Mouse (Mus musculus) testis, postnatal 14 days (tissue): ENCODE results near the gene Dhx58.

Experiments
- DNase-seq: peaks from one replicate; pipeline ENCODE4 v3.0.0; 2021; ENCODE audit warnings: low spot score

The Dhx58 gene

GRCm38 (mm10) chr11:100721776-100722492 is 17.9 kb upstream of the Dhx58 start:
- DNase-seq: no peak

- DNase-seq: no peak
Observed at GRCm38 (mm10) chr11:100721254-100721653, 17.2 kb upstream of the Dhx58 start.

GRCm38 (mm10) chr11:100720345-100720744 is 16.3 kb upstream of the Dhx58 start:
- DNase-seq: no peak

- DNase-seq: no peak
Observed at GRCm38 (mm10) chr11:100719893-100720292, 15.8 kb upstream of the Dhx58 start.

DNA sequence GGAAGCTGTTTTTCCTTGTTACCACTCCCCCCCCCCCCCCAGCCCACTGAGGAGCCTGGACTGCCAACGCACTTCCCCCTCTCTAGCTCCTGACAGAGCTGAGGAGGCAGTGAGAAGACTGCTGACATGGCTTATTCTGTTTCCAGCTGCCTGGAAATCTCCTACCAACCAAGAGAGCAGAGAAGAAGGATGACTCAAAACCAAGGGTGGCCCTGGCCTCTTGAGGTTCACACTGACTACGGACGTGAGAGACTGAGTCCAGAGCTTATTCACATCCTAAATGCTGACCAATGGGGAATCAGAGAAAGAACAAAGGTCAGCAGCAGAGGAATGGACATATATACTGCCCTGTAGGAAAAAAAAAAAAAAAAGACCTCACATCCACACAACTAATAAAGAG is 15.2 kb upstream of the Dhx58 start:
- no peak for DNase-seq

DNA sequence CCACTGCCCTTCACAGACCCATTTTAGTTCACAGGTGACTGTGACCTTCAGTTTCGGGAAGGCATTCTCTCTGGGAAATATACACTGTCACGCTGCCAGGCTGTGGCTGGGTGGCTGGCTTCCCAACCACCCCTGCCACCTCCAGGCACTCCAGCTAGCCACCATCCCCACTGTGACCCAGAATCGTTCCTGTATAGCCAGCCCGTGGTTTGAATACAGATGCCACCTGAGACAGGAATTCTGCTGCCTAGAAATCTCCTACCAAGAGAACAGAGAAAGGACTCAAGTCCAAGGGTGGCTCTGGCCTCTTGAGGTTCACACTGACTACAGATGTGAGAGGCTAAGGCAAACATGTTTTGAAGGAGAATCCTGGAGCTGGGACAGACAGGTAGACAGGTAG is 14.8 kb upstream of the Dhx58 start:
- DNase-seq: no peak

DNA sequence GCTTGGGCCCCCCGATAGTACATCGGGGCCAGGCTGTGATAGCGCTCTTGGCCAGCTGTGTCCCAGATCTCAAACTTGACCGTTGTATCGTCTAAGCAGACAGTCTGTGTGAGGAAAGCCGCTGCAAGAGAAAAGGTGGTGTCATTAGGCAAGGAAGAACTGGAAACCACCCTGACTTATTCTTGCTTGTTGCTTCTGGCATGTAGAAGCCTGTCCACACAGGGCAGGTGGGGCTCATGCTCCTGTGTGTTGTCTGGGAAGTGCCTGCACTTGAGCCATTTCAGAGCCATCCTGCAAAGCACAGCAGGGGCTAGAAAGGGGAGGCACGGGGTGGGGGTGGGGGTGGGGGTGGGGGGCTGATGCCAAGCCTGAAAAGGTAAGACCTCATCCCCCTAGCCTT is 14.4 kb upstream of the Dhx58 start:
- DNase-seq: no peak

DNA sequence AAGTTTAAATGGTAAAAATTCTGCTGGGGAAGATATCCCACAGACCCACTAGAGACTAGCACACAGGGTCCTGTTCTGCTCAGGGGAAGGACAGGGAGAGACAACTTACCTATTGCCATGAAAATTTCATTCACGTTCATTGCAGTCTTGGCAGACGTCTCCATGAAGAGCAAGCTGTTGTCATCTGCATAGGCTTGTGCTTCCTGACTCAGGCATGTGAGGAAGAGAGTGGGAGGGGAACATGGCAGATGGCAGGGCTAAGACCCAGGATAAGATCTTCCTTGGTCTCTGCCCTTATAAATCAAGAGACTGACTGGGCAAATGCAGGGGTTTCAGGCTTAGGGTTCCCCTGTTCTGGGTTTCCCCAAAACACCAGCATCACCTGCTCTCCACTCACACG is 12.6 kb upstream of the Dhx58 start:
- DNase-seq: no peak

GRCm38 (mm10) chr11:100714948-100715347 is 10.9 kb upstream of the Dhx58 start:
- no peak for DNase-seq

DNA sequence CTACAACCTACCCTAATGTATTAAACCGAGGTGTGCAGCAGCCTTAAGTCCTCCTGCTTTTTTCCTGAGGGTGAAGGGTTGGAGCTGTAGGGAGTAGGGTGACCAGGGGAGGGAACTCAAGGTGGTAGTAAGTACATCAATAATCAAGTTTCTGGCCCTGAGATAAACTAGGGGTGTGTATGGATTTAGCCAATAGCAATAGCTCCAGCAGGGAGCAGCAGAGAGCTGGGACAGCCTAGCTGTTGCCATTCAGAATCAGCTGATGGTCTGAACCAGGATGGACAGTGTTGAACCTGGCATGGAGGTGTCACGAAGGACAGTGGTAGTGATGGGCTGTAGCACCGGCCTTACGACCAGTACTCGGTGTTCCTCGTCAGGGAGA is 10.5 kb upstream of the Dhx58 start:
- no peak for DNase-seq

GRCm38 (mm10) chr11:100713735-100714533 is 9.9 kb upstream of the Dhx58 start, which contains the start of gene Hspb9:
Hspb9 (plus strand) TSS chr11:100713850.
- peak; percentile 66 for DNase-seq

GRCm38 (mm10) chr11:100713174-100713573 is 9.1 kb upstream of the Dhx58 start:
- DNase-seq: no peak

DNA sequence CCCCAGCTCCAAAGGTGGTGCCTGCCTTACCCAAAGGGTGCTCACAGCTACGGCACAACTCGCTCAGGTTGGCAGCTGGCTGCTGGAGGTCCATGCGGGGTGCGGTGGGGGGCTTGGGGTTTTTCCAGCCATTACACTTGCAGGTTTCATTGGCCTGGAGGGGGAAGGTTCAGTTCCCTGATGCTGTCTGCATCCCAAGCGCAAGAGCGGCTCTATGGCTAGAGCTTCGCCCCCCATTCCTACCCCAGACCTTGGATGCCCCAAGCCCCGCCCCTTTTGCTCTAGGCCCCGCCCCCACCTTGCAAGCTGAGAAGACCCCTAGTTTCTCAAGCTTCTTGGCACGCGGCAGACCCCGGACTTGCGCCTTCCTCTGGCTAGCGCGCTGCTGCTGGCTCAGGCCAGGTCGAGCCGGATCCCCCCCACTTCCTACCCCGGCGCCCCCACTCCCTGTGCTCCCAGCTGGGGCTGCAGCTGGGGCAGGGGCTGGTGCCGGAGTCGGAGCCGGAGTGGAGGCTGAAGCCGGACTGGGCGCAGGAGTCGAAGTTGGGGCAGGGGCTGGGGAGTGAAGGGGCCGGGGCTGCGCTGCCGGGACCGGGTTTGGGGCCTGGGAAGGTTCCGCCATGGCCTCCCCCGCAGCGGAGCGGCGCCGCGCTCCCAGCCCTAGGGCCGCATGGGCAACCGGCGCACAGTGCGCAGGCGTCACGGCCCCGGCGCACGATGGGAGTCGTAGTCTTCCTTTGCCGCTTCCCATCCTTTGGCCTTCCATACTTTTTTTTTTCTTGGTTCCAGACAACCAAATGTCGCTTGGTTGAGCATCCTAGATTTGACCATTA is 7.9 kb upstream of the Dhx58 start, which contains the start of gene Kat2a:
Gene Kat2a, minus strand, starts transcription at position 683 of the 833 bp plus-strand sequence.
- DNase-seq: peak; percentile 88

GRCm38 (mm10) chr11:100710977-100711376 is 6.9 kb upstream of the Dhx58 start:
- DNase-seq: no peak

- DNase-seq: no peak
Observed at GRCm38 (mm10) chr11:100710528-100710927, 6.5 kb upstream of the Dhx58 start.

DNA sequence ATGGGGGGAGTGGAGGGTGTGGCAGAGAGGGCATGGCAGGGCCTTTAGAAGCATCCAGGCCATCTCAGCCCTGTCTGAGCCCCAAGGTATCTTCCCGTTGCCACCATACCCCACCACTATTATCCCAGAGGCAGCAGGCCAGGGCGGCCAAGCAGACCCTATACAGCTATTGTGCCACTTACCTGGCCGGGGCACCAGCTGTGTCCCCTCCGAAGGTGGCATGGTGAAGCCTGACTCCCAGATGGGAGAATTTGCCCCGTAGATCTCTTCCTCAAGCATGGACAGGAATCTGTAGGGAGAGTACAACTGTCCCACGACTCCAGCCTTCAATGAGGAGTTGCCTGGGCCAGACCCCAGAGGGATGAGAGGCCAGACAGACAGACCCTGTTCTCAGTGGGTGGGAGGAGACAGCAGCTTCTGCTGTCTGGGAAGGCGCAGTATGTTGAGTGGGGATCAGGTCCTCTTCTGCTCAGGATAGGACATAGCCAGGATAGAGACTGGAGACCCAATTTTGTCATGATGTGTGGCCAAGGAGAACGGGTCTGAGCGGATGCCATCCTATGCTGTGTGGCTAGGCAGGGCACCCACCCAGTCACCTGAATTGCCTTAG is 5.2 kb upstream of the Dhx58 start:
- DNase-seq: no peak

DNA sequence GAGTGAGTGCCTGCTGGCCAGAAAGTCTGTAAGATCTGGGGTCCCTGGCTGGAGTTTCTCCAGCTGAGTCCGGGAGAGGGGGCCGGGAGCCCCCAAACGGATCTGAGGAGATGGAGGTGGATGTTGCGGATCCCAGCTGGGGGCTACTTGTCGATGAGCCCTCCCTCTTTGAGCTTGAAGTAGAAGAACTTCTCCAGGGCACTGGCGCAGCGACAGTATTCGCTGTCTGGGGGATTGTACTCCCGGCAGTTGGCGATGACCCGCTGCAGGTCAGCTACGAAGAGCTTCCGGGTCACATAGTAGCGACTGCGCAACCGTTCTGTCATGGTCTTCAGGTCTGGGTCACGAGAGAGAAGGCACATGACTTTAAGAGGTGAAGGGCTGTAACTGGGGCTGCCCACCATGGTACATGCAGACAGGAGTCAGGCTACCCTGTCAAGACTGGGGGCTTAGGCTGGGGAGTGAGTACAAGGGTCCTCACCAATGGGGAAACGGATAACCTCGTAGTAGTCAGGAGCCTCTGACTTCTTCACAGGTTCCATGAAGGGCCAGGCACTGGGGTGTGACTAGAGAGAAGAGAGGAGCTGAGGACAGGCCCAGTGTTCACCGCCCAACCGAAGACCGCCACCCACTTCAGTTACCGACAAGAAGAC is 1.1 kb upstream of the Dhx58 start:
- no peak for DNase-seq

GRCm38 (mm10) chr11:100703366-100703765 is 705 bp downstream of the Dhx58 start:
- no peak for DNase-seq

DNA sequence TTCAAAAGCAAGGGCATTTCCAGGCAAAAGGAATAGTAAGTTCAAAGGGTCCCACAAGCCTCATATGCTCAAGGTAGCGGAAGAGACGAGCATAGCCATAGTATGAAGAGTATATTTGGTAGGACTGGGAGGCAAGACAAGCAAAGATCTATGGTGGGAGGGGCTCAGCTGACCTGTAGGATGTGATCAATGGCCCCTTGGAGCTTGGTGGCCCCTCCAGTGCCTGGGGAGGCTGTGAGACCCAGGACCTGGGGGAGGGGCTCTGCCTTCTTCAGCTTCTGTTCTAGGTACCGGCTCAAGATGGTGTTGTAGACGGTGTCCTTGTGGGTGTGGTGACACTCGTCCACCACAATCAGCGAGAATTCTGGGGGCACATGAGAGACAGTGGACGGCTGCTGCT is 1.2 kb downstream of the Dhx58 start:
- no peak for DNase-seq

DNA sequence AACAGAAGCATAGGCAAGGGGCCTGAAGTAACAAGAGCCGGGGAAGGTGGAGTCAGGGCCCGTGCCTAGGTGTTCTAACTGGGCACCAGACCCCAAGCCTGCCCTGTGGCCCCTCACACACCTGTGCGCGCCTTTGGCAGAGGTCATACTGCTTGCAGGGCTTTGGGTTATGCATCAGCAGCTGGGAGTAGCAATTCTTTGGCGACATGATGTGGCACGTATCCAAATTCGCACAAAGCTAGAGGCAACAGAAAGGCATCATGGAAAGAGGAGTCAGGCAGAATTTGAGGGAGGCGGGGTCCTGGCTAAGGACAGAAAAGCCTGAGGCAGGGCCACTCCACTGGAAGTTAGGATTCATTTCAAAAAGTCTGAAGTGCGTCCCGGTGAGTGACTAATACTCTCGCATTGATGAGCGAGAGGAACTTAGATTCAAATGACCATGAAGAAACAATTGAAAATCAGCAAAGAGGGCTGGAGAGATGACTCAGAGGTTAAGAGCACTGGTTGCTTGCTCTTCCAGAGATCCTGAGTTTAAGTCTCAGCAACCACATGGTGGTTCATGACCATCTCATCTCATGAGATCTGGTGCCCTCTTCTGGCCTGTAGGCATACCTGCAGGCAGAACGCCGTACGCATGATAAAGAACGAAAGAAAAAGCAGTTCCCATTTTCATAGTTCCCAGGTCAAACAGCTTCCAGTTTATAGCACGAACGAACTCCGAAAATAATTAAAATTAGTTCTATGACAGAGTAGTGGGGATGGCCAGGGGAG is 1.8 kb downstream of the Dhx58 start:
- DNase-seq: no peak

DNA sequence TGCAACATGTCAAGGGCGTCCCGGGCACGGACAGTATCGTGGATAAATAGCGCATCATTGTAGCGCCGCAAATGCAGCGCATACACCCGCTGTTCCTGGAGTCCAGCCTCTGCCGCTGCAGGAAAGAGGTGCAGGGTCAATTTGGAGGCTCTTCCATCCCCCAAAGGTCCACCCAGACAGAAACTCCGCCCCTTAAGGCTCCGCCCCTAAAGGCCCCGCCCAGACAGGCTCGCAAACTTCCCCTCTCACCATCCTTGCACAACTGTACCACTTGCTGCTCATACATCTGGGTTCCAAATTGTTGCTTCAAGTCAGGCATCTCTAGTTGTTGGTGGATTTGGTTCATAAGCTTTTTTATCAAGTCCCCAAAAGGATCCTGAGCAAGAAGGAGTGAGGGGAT is 2.8 kb downstream of the Dhx58 start:
- DNase-seq: no peak
